Mouse (Mus musculus): Measurements from ENCODE around the gene Cela3a. TPM values are rescaled to one million over a fixed set of nuclear protein-coding genes. Genes with fewer than 3 reads are reported as not detected.
A peak's percentile ranks its signal among the peaks of the same experiment; 100 is the strongest.

The Cela3a gene
- polyA plus RNA-seq, 1 experiment from 2014 or later, result not detected

- peak overlapping the region; percentile 12 for H3K27ac ChIP-seq (ENCODE audit: poor library complexity, severe bottlenecking)
- peak; percentile 81 for ATAC-seq (ENCODE audit: insufficient number of reproducible peaks, low FRiP score)
- 9% methylated on average over 28 of the region's 29 CpGs for WGBS
Observed at GRCm38 (mm10) chr4:137369954-137370750, 39.4 kb downstream of the Cela3a start.

GRCm38 (mm10) chr4:137368198-137368597, 41.4 kb downstream of the Cela3a start:
- no peak overlapping the region for H3K4me2 ChIP-seq
- H3K27ac ChIP-seq (ENCODE audit: poor library complexity, severe bottlenecking), result 0 out of 2 replicates have a peak overlapping the region, but pooled peaks have one; percentile 44
- H3K4me3 ChIP-seq, result no peak overlapping the region
- H3K9ac ChIP-seq, result no peak overlapping the region
- no peaks in the 10 kb centered on the region for H3K9me3 ChIP-seq (replicated peaks)
- no peaks in the 10 kb centered on the region for H3K36me3 ChIP-seq
- WGBS, result 15% methylated on average over 1 of the region's 1 CpGs
- no peaks in the 10 kb centered on the region for H3K27me3 ChIP-seq (replicated peaks)
- peaks cover 30% of the 10 kb centered on the region for H3K4me1 ChIP-seq (replicated peaks)
- no peak for ATAC-seq (ENCODE audit: insufficient number of reproducible peaks, low FRiP score)

More at GRCm38 (mm10) chr4:137369954-137370750, 39.4 kb downstream of the Cela3a start:
- no peaks in the 10 kb centered on the region for H3K27me3 ChIP-seq (replicated peaks)
- H3K36me3 ChIP-seq, result no peaks in the 10 kb centered on the region
- H3K9me3 ChIP-seq (replicated peaks), result no peaks in the 10 kb centered on the region
- H3K4me2 ChIP-seq, result peak overlapping the region; percentile 92
- peaks cover 41% of the 10 kb centered on the region for H3K4me1 ChIP-seq (replicated peaks)
- peak overlapping the region; percentile 77 for H3K9ac ChIP-seq
- peak overlapping the region; percentile 52 for H3K4me3 ChIP-seq

GRCm38 (mm10) chr4:137367275-137368088, 42.1 kb downstream of the Cela3a start:
- H3K4me3 ChIP-seq, result no peak overlapping the region
- peaks cover 30% of the 10 kb centered on the region for H3K4me1 ChIP-seq (replicated peaks)
- peak overlapping the region; percentile 44; the same call in 1 of the 2 replicates for H3K27ac ChIP-seq (ENCODE audit: poor library complexity, severe bottlenecking)
- no peaks in the 10 kb centered on the region for H3K36me3 ChIP-seq
- no peaks in the 10 kb centered on the region for H3K27me3 ChIP-seq (replicated peaks)
- WGBS, result 23% methylated on average over 5 of the region's 5 CpGs
- ATAC-seq (ENCODE audit: insufficient number of reproducible peaks, low FRiP score), result no peak
- no peaks in the 10 kb centered on the region for H3K9me3 ChIP-seq (replicated peaks)
- H3K9ac ChIP-seq, result no peak overlapping the region
- H3K4me2 ChIP-seq, result no peak overlapping the region

GRCm38 (mm10) chr4:137366097-137366496, 43.5 kb downstream of the Cela3a start:
- Histone ChIP-seq H3K9me3 (replicated peaks) (no peaks in the 10 kb centered on the region), H3K27ac (ENCODE audit: poor library complexity, severe bottlenecking) (no peak overlapping the region), H3K9ac (no peak overlapping the region), H3K4me2 (no peak overlapping the region), H3K4me1 (replicated peaks) (peaks cover 24% of the 10 kb centered on the region), H3K36me3 (no peaks in the 10 kb centered on the region), H3K4me3 (no peak overlapping the region), H3K27me3 (replicated peaks) (no peaks in the 10 kb centered on the region)
- WGBS, result 75% methylated on average over 4 of the region's 4 CpGs
- ATAC-seq (ENCODE audit: insufficient number of reproducible peaks, low FRiP score), result no peak

GRCm38 (mm10) chr4:137365356-137366062, 44.1 kb downstream of the Cela3a start:
- WGBS, result 81% methylated on average over 19 of the region's 19 CpGs
- no peak overlapping the region for H3K4me3 ChIP-seq
- peaks cover 22% of the 10 kb centered on the region for H3K4me1 ChIP-seq (replicated peaks)
- H3K27me3 ChIP-seq (replicated peaks), result no peaks in the 10 kb centered on the region
- ATAC-seq (ENCODE audit: insufficient number of reproducible peaks, low FRiP score), result no peak
- no peak overlapping the region for H3K4me2 ChIP-seq
- H3K27ac ChIP-seq (ENCODE audit: poor library complexity, severe bottlenecking), result no peak overlapping the region
- H3K9me3 ChIP-seq (replicated peaks), result no peaks in the 10 kb centered on the region
- no peak overlapping the region for H3K9ac ChIP-seq
- H3K36me3 ChIP-seq, result no peaks in the 10 kb centered on the region

GRCm38 (mm10) chr4:137364826-137365225, 44.8 kb downstream of the Cela3a start:
- Histone ChIP-seq H3K27ac (ENCODE audit: poor library complexity, severe bottlenecking) (no peak overlapping the region), H3K36me3 (no peaks in the 10 kb centered on the region), H3K9me3 (replicated peaks) (no peaks in the 10 kb centered on the region), H3K4me3 (no peak overlapping the region), H3K27me3 (replicated peaks) (no peaks in the 10 kb centered on the region), H3K9ac (no peak overlapping the region), H3K4me2 (no peak overlapping the region), H3K4me1 (replicated peaks) (peaks cover 16% of the 10 kb centered on the region)
- 85% methylated on average over 6 of the region's 6 CpGs for WGBS
- no peak for ATAC-seq (ENCODE audit: insufficient number of reproducible peaks, low FRiP score)

GRCm38 (mm10) chr4:137360996-137361395, 48.6 kb downstream of the Cela3a start:
- H3K9ac ChIP-seq, result no peak overlapping the region
- no peak for ATAC-seq (ENCODE audit: insufficient number of reproducible peaks, low FRiP score)
- H3K4me3 ChIP-seq, result no peak overlapping the region
- no peaks in the 10 kb centered on the region for H3K36me3 ChIP-seq
- H3K9me3 ChIP-seq (replicated peaks), result no peaks in the 10 kb centered on the region
- no peak overlapping the region for H3K4me2 ChIP-seq
- no peaks in the 10 kb centered on the region for H3K27me3 ChIP-seq (replicated peaks)
- 63% methylated on average over 3 of the region's 3 CpGs for WGBS
- no peak overlapping the region for H3K27ac ChIP-seq (ENCODE audit: poor library complexity, severe bottlenecking)
- H3K4me1 ChIP-seq (replicated peaks), result peaks cover 12% of the 10 kb centered on the region

GRCm38 (mm10) chr4:137358291-137359002, 51.1 kb downstream of the Cela3a start:
- 0 out of 2 replicates have a peak overlapping the region, but pooled peaks have one; percentile 5 for H3K4me3 ChIP-seq

GRCm38 (mm10) chr4:137357517-137358254, 51.9 kb downstream of the Cela3a start, which contains the start of gene Cdc42:
Gene Cdc42, minus strand, starts transcription at chr4:137357720.
- H3K4me1 ChIP-seq (replicated peaks), result peaks cover 33% of the 10 kb centered on the region
- H3K4me2 ChIP-seq, result peak within 1 kb of the TSS; percentile 82
- no peaks in the 10 kb centered on the region for H3K36me3 ChIP-seq
- peak within 1 kb of the TSS; percentile 99 for H3K9ac ChIP-seq
- H3K27ac ChIP-seq (ENCODE audit: poor library complexity, severe bottlenecking), result peak within 1 kb of the TSS; percentile 95
- WGBS, result under 1% methylated on average over 37 of the region's 44 CpGs
- no peaks in the 10 kb centered on the region for H3K9me3 ChIP-seq (replicated peaks)
- ATAC-seq (ENCODE audit: insufficient number of reproducible peaks, low FRiP score), result peak; percentile 98
- H3K4me3 ChIP-seq, result peak within 1 kb of the TSS; percentile 71
- H3K27me3 ChIP-seq (replicated peaks), result no peaks in the 10 kb centered on the region

More at GRCm38 (mm10) chr4:137358291-137359002, 51.1 kb downstream of the Cela3a start:
- 37% methylated on average over 14 of the region's 14 CpGs for WGBS
- Histone ChIP-seq H3K4me1 (replicated peaks) (peaks cover 26% of the 10 kb centered on the region), H3K9ac (peak overlapping the region; percentile 58), H3K27me3 (replicated peaks) (no peaks in the 10 kb centered on the region), H3K9me3 (replicated peaks) (no peaks in the 10 kb centered on the region), H3K27ac (ENCODE audit: poor library complexity, severe bottlenecking) (peak overlapping the region; percentile 39), H3K36me3 (no peaks in the 10 kb centered on the region), H3K4me2 (peak overlapping the region; percentile 34)
- ATAC-seq (ENCODE audit: insufficient number of reproducible peaks, low FRiP score), result no peak

All from heart, embryonic 12.5 days (tissue).